Mouse (Mus musculus): ENCODE measurements at regions not wholly inside any gene's neighbourhood (a gene's known extent, or its start where the extent isn't known, plus 50 kb on each side); places are given as distances from the start of the nearest gene placed in this dataset.

GRCm38 (mm10) chr6:89007516-89007915, 105.5 kb downstream of the Tpra1 start:
- Histone ChIP-seq H3K4me1 (peaks cover 30% of the 10 kb centered on the region), H3K4me2 (no peak overlapping the region), H3K9me3 (no peaks in the 10 kb centered on the region), H3K27ac (no peak overlapping the region), H3K27me3 (no peaks in the 10 kb centered on the region; the same call in 1 of the 2 replicates), H3K4me3 (no peak overlapping the region), H3K9ac (no peak overlapping the region), H3K36me3 (no peaks in the 10 kb centered on the region)
- no peak for ATAC-seq (ENCODE audit: insufficient number of reproducible peaks, insufficient read depth, low FRiP score, low TSS enrichment, low read depth)
- 79% methylated on average over 2 of the region's 2 CpGs for WGBS

- 0 out of 2 replicates have a peak, but pooled peaks have one; percentile 49 for ATAC-seq (ENCODE audit: insufficient number of reproducible peaks, insufficient read depth, low FRiP score, low TSS enrichment, low read depth)
- Histone ChIP-seq H3K27me3 (no peaks in the 10 kb centered on the region; the same call in 1 of the 2 replicates), H3K4me3 (peak overlapping the region; percentile 33), H3K27ac (no peak overlapping the region), H3K36me3 (no peaks in the 10 kb centered on the region), H3K4me2 (peak overlapping the region; percentile 64), H3K9ac (0 out of 2 replicates have a peak overlapping the region, but pooled peaks have one; percentile 21), H3K4me1 (peaks cover 25% of the 10 kb centered on the region), H3K9me3 (no peaks in the 10 kb centered on the region)
- 1% methylated on average over 18 of the region's 18 CpGs for WGBS
Measured at GRCm38 (mm10) chr6:89008614-89009171, 106.6 kb downstream of the Tpra1 start.

- H3K27ac ChIP-seq, result no peak overlapping the region
- 39% methylated on average over 12 of the region's 12 CpGs for WGBS
- H3K4me1 ChIP-seq, result peaks cover 16% of the 10 kb centered on the region
- no peaks in the 10 kb centered on the region; the same call in 1 of the 2 replicates for H3K27me3 ChIP-seq
- no peak for ATAC-seq (ENCODE audit: insufficient number of reproducible peaks, insufficient read depth, low FRiP score, low TSS enrichment, low read depth)
- H3K4me3 ChIP-seq, result no peak overlapping the region
- no peak overlapping the region for H3K9ac ChIP-seq
- H3K9me3 ChIP-seq, result no peaks in the 10 kb centered on the region
- no peaks in the 10 kb centered on the region for H3K36me3 ChIP-seq
- H3K4me2 ChIP-seq, result no peak overlapping the region
Measured at GRCm38 (mm10) chr6:89012998-89013689, 111.1 kb downstream of the Tpra1 start.

- Histone ChIP-seq H3K9me3 (no peaks in the 10 kb centered on the region), H3K4me1 (peaks cover 11% of the 10 kb centered on the region), H3K4me3 (no peak overlapping the region), H3K9ac (no peak overlapping the region), H3K27me3 (no peaks in the 10 kb centered on the region), H3K36me3 (no peaks in the 10 kb centered on the region), H3K4me2 (no peak overlapping the region), H3K27ac (no peak overlapping the region)
- no peak for ATAC-seq (ENCODE audit: insufficient number of reproducible peaks, insufficient read depth, low FRiP score, low TSS enrichment, low read depth)
- WGBS, result 47% methylated on average over 8 of the region's 8 CpGs
Measured at GRCm38 (mm10) chr6:89013690-89014061, 111.6 kb downstream of the Tpra1 start.

- Histone ChIP-seq H3K36me3 (no peaks in the 10 kb centered on the region), H3K9ac (no peak overlapping the region), H3K4me3 (no peak overlapping the region), H3K9me3 (no peaks in the 10 kb centered on the region), H3K27me3 (peaks cover 14% of the 10 kb centered on the region), H3K27ac (no peak overlapping the region), H3K4me2 (no peak overlapping the region), H3K4me1 (peaks cover 15% of the 10 kb centered on the region)
- ATAC-seq (ENCODE audit: insufficient number of reproducible peaks, insufficient read depth, low FRiP score, low TSS enrichment, low read depth), result no peak
- 27% methylated on average over 11 of the region's 11 CpGs for WGBS
Measured at GRCm38 (mm10) chr6:89024101-89024650, 122.1 kb downstream of the Tpra1 start.

- ATAC-seq (ENCODE audit: insufficient number of reproducible peaks, insufficient read depth, low FRiP score, low TSS enrichment, low read depth), result no peak
- Histone ChIP-seq H3K4me2 (no peak overlapping the region), H3K36me3 (no peaks in the 10 kb centered on the region), H3K27me3 (peaks cover 12% of the 10 kb centered on the region), H3K9me3 (no peaks in the 10 kb centered on the region), H3K4me3 (no peak overlapping the region), H3K9ac (no peak overlapping the region), H3K27ac (no peak overlapping the region), H3K4me1 (no peaks in the 10 kb centered on the region)
- WGBS, result 51% methylated on average over 5 of the region's 5 CpGs
Measured at GRCm38 (mm10) chr6:89033433-89034298, 131.6 kb downstream of the Tpra1 start.

- no peak overlapping the region for H3K4me2 ChIP-seq
- WGBS, result 37% methylated on average over 3 of the region's 3 CpGs
- ATAC-seq (ENCODE audit: insufficient number of reproducible peaks, insufficient read depth, low FRiP score, low TSS enrichment, low read depth), result no peak
Measured at GRCm38 (mm10) chr6:89034455-89034854, 132.4 kb downstream of the Tpra1 start.

GRCm38 (mm10) chr6:89035061-89035835, 133.2 kb downstream of the Tpra1 start:
- Histone ChIP-seq H3K27me3 (peaks cover 12% of the 10 kb centered on the region), H3K4me2 (no peak overlapping the region), H3K4me3 (no peak overlapping the region), H3K4me1 (no peaks in the 10 kb centered on the region), H3K27ac (no peak overlapping the region), H3K9ac (no peak overlapping the region), H3K9me3 (no peaks in the 10 kb centered on the region), H3K36me3 (no peaks in the 10 kb centered on the region)
- ATAC-seq (ENCODE audit: insufficient number of reproducible peaks, insufficient read depth, low FRiP score, low TSS enrichment, low read depth), result no peak
- 62% methylated on average over 13 of the region's 13 CpGs for WGBS

More at GRCm38 (mm10) chr6:89034455-89034854, 132.4 kb downstream of the Tpra1 start:
- Histone ChIP-seq H3K27ac (no peak overlapping the region), H3K4me1 (no peaks in the 10 kb centered on the region), H3K9ac (no peak overlapping the region), H3K27me3 (peaks cover 12% of the 10 kb centered on the region), H3K9me3 (no peaks in the 10 kb centered on the region), H3K36me3 (no peaks in the 10 kb centered on the region), H3K4me3 (no peak overlapping the region)

GRCm38 (mm10) chr6:89035836-89036156, 133.7 kb downstream of the Tpra1 start:
- Histone ChIP-seq H3K9me3 (no peaks in the 10 kb centered on the region), H3K9ac (no peak overlapping the region), H3K27ac (no peak overlapping the region), H3K27me3 (peaks cover 12% of the 10 kb centered on the region), H3K4me1 (no peaks in the 10 kb centered on the region), H3K36me3 (no peaks in the 10 kb centered on the region), H3K4me2 (no peak overlapping the region), H3K4me3 (no peak overlapping the region)
- no peak for ATAC-seq (ENCODE audit: insufficient number of reproducible peaks, insufficient read depth, low FRiP score, low TSS enrichment, low read depth)
- WGBS, result 48% methylated on average over 4 of the region's 4 CpGs

GRCm38 (mm10) chr6:89037392-89037791, 135.3 kb downstream of the Tpra1 start:
- Histone ChIP-seq H3K9me3 (no peaks in the 10 kb centered on the region), H3K36me3 (no peaks in the 10 kb centered on the region), H3K4me2 (no peak overlapping the region), H3K27ac (no peak overlapping the region), H3K27me3 (peaks cover 12% of the 10 kb centered on the region), H3K4me3 (no peak overlapping the region), H3K4me1 (peaks cover under 1% of the 10 kb centered on the region), H3K9ac (no peak overlapping the region)
- 35% methylated on average over 2 of the region's 2 CpGs for WGBS
- no peak for ATAC-seq (ENCODE audit: insufficient number of reproducible peaks, insufficient read depth, low FRiP score, low TSS enrichment, low read depth)

GRCm38 (mm10) chr6:89037901-89038300, 135.8 kb downstream of the Tpra1 start:
- Histone ChIP-seq H3K36me3 (no peaks in the 10 kb centered on the region), H3K4me1 (peaks cover 5% of the 10 kb centered on the region), H3K4me2 (no peak overlapping the region), H3K9me3 (no peaks in the 10 kb centered on the region), H3K4me3 (no peak overlapping the region), H3K27ac (no peak overlapping the region), H3K27me3 (peaks cover 12% of the 10 kb centered on the region), H3K9ac (no peak overlapping the region)
- ATAC-seq (ENCODE audit: insufficient number of reproducible peaks, insufficient read depth, low FRiP score, low TSS enrichment, low read depth), result no peak
- WGBS, result 64% methylated on average over 7 of the region's 7 CpGs
